Mouse (Mus musculus) kidney, postnatal 10 days (tissue): ENCODE results near the gene Rabif.
"Not testable (repeated sequence)": the region's sequence is repeated elsewhere in the genome, so short reads cannot be mapped to it uniquely, and the experiment has no call there.

Source experiments
- DNase-seq: peaks from one replicate; pipeline ENCODE4 v3.0.0; 2021; ENCODE audit warnings: mixed read lengths

The Rabif gene

GRCm38 (mm10) chr1:134494428-134495215 is at the start of gene Rabif:
Gene Rabif, plus strand, starts transcription at chr1:134494648.
- peak; percentile 100 for DNase-seq

DNA sequence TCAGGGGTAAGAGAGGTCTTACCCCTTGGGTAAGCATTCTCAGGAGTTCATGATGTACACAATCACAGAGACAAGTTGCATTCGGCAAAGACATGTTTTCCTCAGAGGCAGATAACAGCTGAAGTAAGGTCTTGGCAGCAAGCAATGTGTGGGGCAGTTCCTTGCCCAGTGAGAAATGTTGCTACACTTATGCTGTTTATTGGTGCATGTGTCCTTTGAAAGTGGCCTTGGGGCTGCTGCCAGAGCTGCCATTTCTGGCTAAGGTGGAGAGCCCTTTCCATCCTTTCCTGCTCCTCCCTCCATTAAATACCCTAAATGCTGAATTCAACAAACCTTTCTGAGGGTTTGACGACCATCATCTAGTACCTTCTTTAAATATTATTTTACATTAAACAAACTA is 49.0 kb upstream of the Rabif start:
- no peak for DNase-seq

- not testable (repeated sequence) for DNase-seq
Observed at GRCm38 (mm10) chr1:134448537-134448936, 45.9 kb upstream of the Rabif start.

- no peak for DNase-seq
Observed at GRCm38 (mm10) chr1:134450201-134450600, 44.2 kb upstream of the Rabif start.

- peak; percentile 72 for DNase-seq
Observed at GRCm38 (mm10) chr1:134450986-134451385, 43.5 kb upstream of the Rabif start.

GRCm38 (mm10) chr1:134454904-134455824 is 39.3 kb upstream of the Rabif start, which contains the start of gene Klhl12:
Gene Klhl12, plus strand, starts transcription at chr1:134455531.
- peak; percentile 97 for DNase-seq

DNA sequence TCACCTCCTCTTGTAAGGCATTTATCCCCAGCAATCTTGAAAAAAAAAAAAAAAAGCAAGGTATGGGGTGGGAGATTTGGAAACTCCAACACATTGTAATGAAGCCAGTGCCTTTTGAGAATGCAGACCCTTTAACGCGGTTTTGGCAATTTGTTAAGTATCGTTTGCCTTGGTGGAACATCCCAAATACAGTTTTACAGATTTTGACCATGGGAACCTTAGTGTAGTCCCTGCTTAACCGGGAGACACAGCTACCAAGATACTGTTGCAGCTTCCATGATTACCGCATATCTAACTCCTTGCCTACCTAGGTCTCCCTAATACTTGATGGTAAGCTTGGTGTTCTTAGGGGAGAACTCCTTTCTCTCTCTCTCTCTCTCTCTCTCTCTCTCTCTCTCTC is 38.4 kb upstream of the Rabif start:
- DNase-seq = no peak

- no peak for DNase-seq
Observed at GRCm38 (mm10) chr1:134458139-134458727, 36.2 kb upstream of the Rabif start.

DNA sequence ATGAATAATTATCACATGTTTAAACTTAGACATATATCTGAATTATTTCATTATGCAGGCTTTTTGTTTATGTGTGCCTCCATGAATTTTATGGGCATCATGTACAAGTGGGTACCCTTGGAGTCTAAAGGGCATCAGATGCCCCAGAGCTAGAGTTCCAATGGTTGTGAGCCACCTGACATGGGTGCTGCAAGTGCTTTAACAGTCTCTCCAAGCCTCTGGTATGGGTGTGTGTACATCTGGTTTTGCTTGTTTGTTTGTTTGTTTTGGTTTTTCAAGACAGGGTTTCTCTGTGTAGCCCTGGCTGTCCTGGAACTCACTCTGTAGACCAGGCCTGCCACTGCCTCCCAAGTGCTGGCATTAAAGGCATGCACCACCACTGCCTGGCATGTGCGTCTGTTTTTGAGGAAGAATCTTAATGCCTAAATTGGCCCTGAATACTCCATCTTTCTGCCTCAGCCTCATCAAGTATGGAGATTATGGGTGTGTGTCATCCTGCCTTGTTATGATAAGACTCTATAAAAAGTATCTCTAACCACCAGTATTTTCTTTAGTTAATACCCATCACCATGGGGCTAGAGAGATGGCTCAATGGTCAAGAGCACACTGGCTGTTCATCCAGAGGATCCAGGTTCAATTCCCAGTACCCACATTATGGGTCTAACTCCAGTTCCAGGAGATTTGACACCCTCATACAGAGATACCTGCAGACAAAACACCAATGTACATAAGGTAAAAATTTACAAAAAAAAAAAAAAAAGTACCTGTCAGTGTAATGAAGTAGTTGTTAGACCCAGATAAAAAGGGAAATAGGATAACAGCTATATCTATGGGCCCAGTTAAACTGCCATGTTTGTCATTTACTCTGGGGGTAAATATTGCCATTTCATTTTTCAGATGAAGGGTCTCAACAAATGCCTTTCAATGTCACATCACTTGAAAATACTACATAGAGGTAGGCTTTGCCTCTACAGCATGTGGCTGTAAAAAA is 33.9 kb upstream of the Rabif start:
- no peak for DNase-seq

DNA sequence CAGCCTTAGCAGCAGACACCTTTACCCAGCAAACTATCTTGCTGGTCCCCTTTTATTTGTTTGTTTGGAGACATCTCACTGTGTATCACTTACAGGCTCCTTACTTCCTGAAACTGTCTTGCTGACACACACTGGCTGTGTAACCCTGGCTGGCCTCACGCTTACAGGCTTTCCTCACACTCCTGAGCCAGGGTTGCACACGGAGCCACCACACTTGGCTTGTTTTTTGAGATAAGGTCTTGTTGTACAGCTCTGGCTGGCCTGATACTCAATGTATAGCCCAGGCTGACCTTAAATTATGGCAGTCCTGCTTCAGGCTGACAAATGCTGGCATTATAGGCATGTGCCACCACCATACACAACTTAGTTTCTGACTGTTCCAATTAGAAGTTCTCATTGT is 9.8 kb upstream of the Rabif start:
- no peak for DNase-seq

GRCm38 (mm10) chr1:134490903-134491801 is 3.3 kb upstream of the Rabif start:
- no peak for DNase-seq

- no peak for DNase-seq
Observed at GRCm38 (mm10) chr1:134492276-134492675, 2.2 kb upstream of the Rabif start.

DNA sequence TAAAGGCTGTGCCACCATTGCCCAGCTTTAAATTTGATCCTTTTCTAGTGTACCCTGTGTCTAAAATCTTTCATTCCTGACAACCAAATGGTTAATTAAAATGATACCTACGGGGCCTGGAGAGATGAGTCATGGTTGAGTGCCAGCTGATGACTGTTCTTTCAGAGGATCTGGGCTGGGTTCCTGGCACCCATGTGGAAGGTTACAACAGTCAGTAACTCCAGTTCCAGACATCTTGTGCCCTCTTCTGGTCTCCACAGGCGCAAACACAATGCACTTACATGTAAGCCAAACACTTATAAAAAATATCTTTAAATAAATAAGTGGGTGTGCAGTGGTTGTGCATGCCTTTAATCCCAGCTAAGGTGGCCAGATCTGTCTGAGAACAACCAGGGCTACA is 952 bp upstream of the Rabif start:
- no peak for DNase-seq

DNA sequence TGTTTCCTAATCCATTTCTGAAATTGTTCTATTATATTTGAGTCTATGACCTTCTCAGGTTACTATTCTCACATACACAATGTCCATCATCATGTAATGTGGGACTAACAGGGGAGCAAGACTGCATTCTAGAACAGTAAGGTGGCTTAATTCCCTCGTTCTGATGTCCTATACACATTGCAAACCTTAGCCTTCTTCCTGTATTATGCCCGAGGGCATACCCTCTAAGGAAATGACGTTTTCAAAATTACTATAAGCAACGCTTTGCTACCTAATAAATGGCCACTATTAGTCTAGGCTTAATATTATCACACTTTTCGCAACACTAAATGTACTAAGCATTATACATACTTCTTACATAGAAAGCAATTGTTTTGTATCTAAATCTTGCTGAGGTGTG is 492 bp upstream of the Rabif start:
- DNase-seq = no peak

DNA sequence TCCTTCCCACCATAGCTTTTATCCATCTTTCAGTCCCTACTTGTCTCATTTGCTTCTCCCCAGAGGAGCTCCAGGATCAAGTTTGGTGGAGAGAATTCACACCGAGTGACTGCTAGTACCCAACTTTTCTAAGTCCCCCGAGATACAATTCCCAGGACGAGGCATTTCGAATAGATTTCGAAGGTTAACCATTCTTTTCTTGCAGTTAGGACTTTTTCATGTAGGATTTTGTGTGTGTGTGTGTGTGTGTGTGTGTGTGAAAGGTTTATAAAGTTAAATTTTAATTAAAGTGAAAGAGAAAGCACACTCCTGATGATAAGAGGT is 730 bp downstream of the Rabif start:
- no peak for DNase-seq

- DNase-seq = peak; percentile 31
Observed at GRCm38 (mm10) chr1:134495991-134496390, 1.5 kb downstream of the Rabif start.

DNA sequence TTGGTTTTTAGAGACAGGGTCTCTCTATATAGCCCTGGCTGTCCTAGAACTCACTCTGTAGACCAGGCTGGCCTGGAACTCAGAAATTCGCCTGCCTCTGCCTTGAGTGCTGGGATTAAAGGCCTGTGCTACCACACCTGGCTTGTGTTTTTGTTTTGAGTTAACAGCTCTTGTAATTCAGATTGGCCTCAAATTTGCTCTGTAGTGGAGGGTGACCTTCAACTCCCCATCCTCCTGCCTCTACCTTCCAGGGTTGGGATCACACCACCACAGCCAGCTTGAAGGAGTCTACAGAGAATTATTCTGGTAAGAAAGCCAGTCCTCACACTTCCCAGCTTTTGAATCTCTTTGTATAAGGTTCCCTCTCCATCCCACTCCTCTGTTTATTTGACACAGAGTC is 6.5 kb downstream of the Rabif start:
- no peak for DNase-seq

- DNase-seq = no peak
Observed at GRCm38 (mm10) chr1:134506201-134506600, 11.8 kb downstream of the Rabif start.

- DNase-seq = no peak
Observed at GRCm38 (mm10) chr1:134510018-134510417, 15.6 kb downstream of the Rabif start.

GRCm38 (mm10) chr1:134512183-134512582 is 17.7 kb downstream of the Rabif start:
- DNase-seq = no peak

DNA sequence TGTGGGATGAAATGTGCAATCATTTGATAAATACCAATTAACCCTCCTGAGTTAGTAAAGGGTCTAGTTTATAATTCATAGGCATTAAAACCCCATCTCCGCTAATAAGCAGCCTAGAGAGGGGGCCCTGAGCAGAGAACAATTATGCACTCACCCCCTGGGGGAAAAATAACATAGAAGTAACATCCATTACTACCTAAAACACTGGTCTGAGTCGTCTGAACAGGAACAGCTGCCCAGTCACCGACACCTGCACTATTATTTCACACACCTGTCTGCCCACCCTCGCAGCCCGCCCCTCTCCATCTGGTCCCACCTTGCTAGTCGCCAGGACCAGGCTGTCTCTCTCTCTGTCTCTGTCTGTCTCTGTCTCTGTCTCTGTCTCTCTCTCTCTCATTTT is 18.1 kb downstream of the Rabif start:
- no peak for DNase-seq
